Mouse (Mus musculus) myocyte (in vitro differentiated cells): ENCODE measurements around the gene Kcnk6. TPM values are rescaled to one million over a fixed set of nuclear protein-coding genes. Genes with fewer than 3 reads are reported as not detected.

Experiments
- H3K27me3 ChIP-seq: one replicate; pipeline ENCODE4 v1.6.1; 2011; ENCODE audit not compliant: control insufficient read depth, insufficient read depth, insufficient read length
- H3K36me3 ChIP-seq: one replicate; pipeline ENCODE4 v1.6.1; 2011; ENCODE audit not compliant: control insufficient read depth, insufficient read depth
- H3K4me2 ChIP-seq: one replicate; pipeline ENCODE4 v1.6.1; 2011; ENCODE audit warnings: low read depth, control low read depth
- H3K4me3 ChIP-seq: one replicate; pipeline ENCODE4 v1.5.1; 2011; ENCODE audit warnings: mild to moderate bottlenecking, control low read depth, moderate library complexity
- H3K79me2 ChIP-seq: one replicate; pipeline ENCODE4 v1.6.1; 2011; ENCODE audit not compliant: control insufficient read depth, insufficient read depth
- H3ac ChIP-seq: one replicate; pipeline ENCODE4 v1.6.1; 2011; ENCODE audit not compliant: control insufficient read depth, insufficient read length
- CEBPB ChIP-seq: IDR thresholded peaks from 2 replicates; pipeline ENCODE4 v1.6.1; 2011; ENCODE audit warnings: mild to moderate bottlenecking, moderate library complexity; ENCODE audit not compliant: poor library complexity, insufficient read depth, severe bottlenecking
- E2F4 ChIP-seq: IDR thresholded peaks from one replicate; pipeline ENCODE4 v1.6.1; 2011; ENCODE audit warnings: mild to moderate bottlenecking, control low read depth, moderate library complexity; ENCODE audit not compliant: insufficient read depth
- MAX ChIP-seq: IDR thresholded peaks from one replicate; pipeline ENCODE4 v1.6.1; 2011; ENCODE audit warnings: low read depth, mild to moderate bottlenecking, control low read depth
- MYOD1 ChIP-seq, 3 experiments: IDR thresholded peaks; one replicate each; pipeline ENCODE4 v1.6.1; 2011; ENCODE audit warnings: control low read depth in 2 of 3, low read depth in 2 of 3, mild to moderate bottlenecking in 2 of 3, moderate library complexity in 1 of 3; ENCODE audit not compliant: insufficient read length in 2 of 3, control insufficient read depth in 1 of 3
- MYOG ChIP-seq, 3 experiments: IDR thresholded peaks; one replicate each; pipeline ENCODE4 v1.6.1; 2011; ENCODE audit warnings: control low read depth in 2 of 3, low read depth in 2 of 3, mild to moderate bottlenecking in 2 of 3; ENCODE audit not compliant: insufficient read length in 2 of 3, control insufficient read depth in 1 of 3, insufficient read depth in 1 of 3
- POLR2A ChIP-seq: IDR thresholded peaks from one replicate; pipeline ENCODE4 v1.6.1; 2011; ENCODE audit warnings: low read depth, mild to moderate bottlenecking, control low read depth, moderate library complexity; ENCODE audit not compliant: insufficient read length
- POLR2AphosphoS2 ChIP-seq: IDR thresholded peaks from one replicate; pipeline ENCODE4 v1.6.1; 2011; ENCODE audit warnings: low read depth, control low read depth; ENCODE audit not compliant: insufficient read length
- REST ChIP-seq: IDR thresholded peaks from one replicate; pipeline ENCODE4 v1.6.1; 2011; ENCODE audit warnings: mild to moderate bottlenecking, control low read depth, moderate library complexity; ENCODE audit not compliant: insufficient read depth, insufficient read length
- SRF ChIP-seq: IDR thresholded peaks from one replicate; pipeline ENCODE4 v1.6.1; 2011; ENCODE audit warnings: low read depth; ENCODE audit not compliant: control insufficient read depth, insufficient read length
- TCF12 ChIP-seq: IDR thresholded peaks from one replicate; pipeline ENCODE4 v1.6.1; 2011; ENCODE audit warnings: mild to moderate bottlenecking, control low read depth; ENCODE audit not compliant: poor library complexity, insufficient read depth, severe bottlenecking
- TCF3 ChIP-seq: IDR thresholded peaks from one replicate; pipeline ENCODE4 v1.6.1; 2011; ENCODE audit warnings: low read depth, control low read depth; ENCODE audit not compliant: insufficient read length
- USF1 ChIP-seq: IDR thresholded peaks from one replicate; pipeline ENCODE4 v1.6.1; 2011; ENCODE audit warnings: low read depth, mild to moderate bottlenecking, control low read depth, moderate library complexity
- polyA plus RNA-seq: library from polyadenylated mRNA; unstranded; fragments of >200 nt; fragmentation: generic; extraction: Trizol; gene quantifications from one replicate; pipeline ENCODE4 v1.2.1, GENCODE M21; 2012; ENCODE audit warnings: missing spikeins

Kcnk6 gene
- polyA plus RNA-seq, 1 experiment: 0.01 TPM

DNA sequence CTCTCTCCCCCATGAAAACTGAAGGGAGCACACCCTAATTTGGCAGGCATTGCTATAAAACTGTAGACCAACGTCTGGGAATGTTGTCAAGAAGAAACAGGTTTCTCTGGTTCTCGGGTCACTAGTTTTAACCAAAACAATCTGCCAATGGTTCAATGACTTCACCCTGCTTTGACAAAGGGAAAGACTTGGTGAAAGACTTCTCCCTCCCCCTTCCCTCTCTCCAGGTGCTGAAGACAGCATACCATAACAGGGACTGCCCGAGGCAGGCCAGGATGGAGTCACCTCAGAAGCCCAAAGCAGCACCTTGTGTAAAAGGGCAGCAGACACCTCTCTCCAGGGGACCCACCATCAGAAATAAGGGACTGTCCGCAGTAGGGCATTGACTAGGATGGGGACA lies 34.6 kb upstream of the Kcnk6 start:
- peaks cover 30% of the 10 kb centered on the region for H3K27me3 ChIP-seq
- TF ChIP-seq POLR2A (no peak), E2F4 (no peak), REST (no peak), CEBPB (no peak), TCF12 (no peak), USF1 (no peak), MYOD1 (IDR thresholded peaks at IDR 0.05; ENCODE audit: control insufficient read depth in 1 of 3, insufficient read length in 2 of 3, low read depth in 2 of 3) (no peak), TCF3 (no peak), SRF (no peak), MAX (no peak), MYOG (IDR thresholded peaks at IDR 0.05; ENCODE audit: control insufficient read depth in 1 of 3, insufficient read depth in 1 of 3, insufficient read length in 2 of 3, low read depth in 2 of 3) (no peak), POLR2AphosphoS2 (no peak)
- no peak overlapping the region for H3ac ChIP-seq
- no peaks in the 10 kb centered on the region for H3K79me2 ChIP-seq
- no peak overlapping the region for H3K4me3 ChIP-seq
- no peaks in the 10 kb centered on the region for H3K36me3 ChIP-seq
- H3K4me2 ChIP-seq: no peak overlapping the region

DNA sequence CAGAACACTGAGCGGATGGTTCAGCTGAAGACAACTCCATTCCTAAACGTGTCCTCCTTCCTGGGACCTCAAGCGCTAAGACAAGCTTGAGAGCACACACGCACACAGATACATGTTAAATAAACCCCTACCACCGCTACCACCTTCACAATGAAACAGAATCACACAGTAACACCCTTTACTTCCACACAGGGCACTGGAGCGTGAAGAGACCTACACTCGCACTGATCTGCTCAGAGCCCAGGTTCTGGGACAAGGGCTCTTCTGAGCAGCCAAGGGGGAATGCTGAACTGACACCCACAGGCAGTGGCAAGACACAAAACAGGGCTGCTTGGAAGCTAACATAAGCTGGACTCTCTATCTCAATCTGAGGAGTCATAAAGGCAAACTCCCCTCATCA lies 33.3 kb upstream of the Kcnk6 start:
- H3K36me3 ChIP-seq: no peaks in the 10 kb centered on the region
- H3K79me2 ChIP-seq: no peaks in the 10 kb centered on the region
- H3ac ChIP-seq: no peak overlapping the region
- TF ChIP-seq SRF: no peak
- no peak for TF ChIP-seq POLR2AphosphoS2
- TF ChIP-seq REST: no peak
- TF ChIP-seq E2F4: no peak
- TF ChIP-seq MAX: no peak
- no peak for TF ChIP-seq MYOG (IDR thresholded peaks at IDR 0.05; ENCODE audit: control insufficient read depth in 1 of 3, insufficient read depth in 1 of 3, insufficient read length in 2 of 3, low read depth in 2 of 3)
- TF ChIP-seq TCF12: no peak
- TF ChIP-seq MYOD1 (IDR thresholded peaks at IDR 0.05; ENCODE audit: control insufficient read depth in 1 of 3, insufficient read length in 2 of 3, low read depth in 2 of 3): no peak
- no peak for TF ChIP-seq POLR2A
- no peak for TF ChIP-seq USF1
- no peak for TF ChIP-seq CEBPB
- H3K4me2 ChIP-seq: no peak overlapping the region
- peaks cover 30% of the 10 kb centered on the region for H3K27me3 ChIP-seq
- H3K4me3 ChIP-seq: no peak overlapping the region

DNA sequence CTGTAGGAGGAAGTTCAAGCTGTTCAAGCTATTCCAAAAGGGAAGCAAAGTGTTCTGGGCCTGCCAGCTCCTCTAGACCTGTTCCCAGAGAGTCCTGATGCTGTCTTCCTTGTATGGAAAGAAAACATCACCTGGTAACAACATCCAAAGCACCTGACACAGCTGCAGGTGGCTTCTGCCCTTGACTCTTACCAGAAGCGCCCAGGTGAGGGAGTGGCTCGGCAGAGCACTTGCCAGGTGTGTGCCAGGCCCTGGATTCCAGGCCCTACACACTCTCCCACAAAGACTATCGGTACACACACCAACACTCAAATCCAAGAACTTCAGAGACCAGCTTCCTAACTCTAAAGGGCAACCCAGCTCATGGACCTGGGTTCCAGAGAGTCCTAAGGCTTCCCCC lies 31.5 kb upstream of the Kcnk6 start:
- Histone ChIP-seq H3K4me3 (no peak overlapping the region), H3K79me2 (no peaks in the 10 kb centered on the region), H3K4me2 (no peak overlapping the region), H3K27me3 (peaks cover 37% of the 10 kb centered on the region), H3ac (no peak overlapping the region), H3K36me3 (no peaks in the 10 kb centered on the region)
- no peak for TF ChIP-seq CEBPB
- TF ChIP-seq E2F4: no peak
- no peak for TF ChIP-seq USF1
- TF ChIP-seq TCF3: no peak
- no peak for TF ChIP-seq MYOG (IDR thresholded peaks at IDR 0.05; ENCODE audit: control insufficient read depth in 1 of 3, insufficient read depth in 1 of 3, insufficient read length in 2 of 3, low read depth in 2 of 3)
- no peak for TF ChIP-seq POLR2AphosphoS2
- TF ChIP-seq MAX: no peak
- no peak for TF ChIP-seq POLR2A
- TF ChIP-seq MYOD1 (IDR thresholded peaks at IDR 0.05; ENCODE audit: control insufficient read depth in 1 of 3, insufficient read length in 2 of 3, low read depth in 2 of 3): no peak
- no peak for TF ChIP-seq SRF
- no peak for TF ChIP-seq REST
- no peak for TF ChIP-seq TCF12

DNA sequence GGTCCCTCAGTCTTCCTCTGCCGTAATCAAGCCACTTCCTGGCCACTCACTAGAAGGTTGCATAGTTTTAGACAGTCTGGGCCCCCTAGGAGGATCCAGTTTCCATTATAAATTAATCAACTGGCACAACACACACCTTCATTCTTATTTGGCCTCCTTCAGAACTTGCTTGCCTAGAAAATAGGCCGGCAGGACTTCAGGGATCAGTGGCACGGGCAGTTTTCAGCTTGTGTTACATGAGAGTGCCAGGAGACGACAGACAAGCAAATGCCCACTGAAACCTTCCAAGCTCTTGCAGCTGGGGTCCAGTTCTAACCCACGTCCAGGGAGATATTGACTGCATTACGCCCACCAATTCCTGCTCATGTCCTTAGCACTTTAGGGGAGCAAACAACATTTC lies 29.8 kb upstream of the Kcnk6 start:
- Histone ChIP-seq H3K4me3 (no peak overlapping the region), H3K27me3 (peaks cover 37% of the 10 kb centered on the region), H3K79me2 (no peaks in the 10 kb centered on the region), H3K4me2 (no peak overlapping the region), H3ac (no peak overlapping the region), H3K36me3 (no peaks in the 10 kb centered on the region)
- no peak for TF ChIP-seq MAX
- no peak for TF ChIP-seq CEBPB
- no peak for TF ChIP-seq USF1
- TF ChIP-seq MYOD1 (IDR thresholded peaks at IDR 0.05; ENCODE audit: control insufficient read depth in 1 of 3, insufficient read length in 2 of 3, low read depth in 2 of 3): no peak
- no peak for TF ChIP-seq E2F4
- no peak for TF ChIP-seq TCF3
- no peak for TF ChIP-seq MYOG (IDR thresholded peaks at IDR 0.05; ENCODE audit: control insufficient read depth in 1 of 3, insufficient read depth in 1 of 3, insufficient read length in 2 of 3, low read depth in 2 of 3)
- TF ChIP-seq POLR2A: no peak
- TF ChIP-seq TCF12: no peak
- TF ChIP-seq SRF: no peak
- TF ChIP-seq POLR2AphosphoS2: no peak
- TF ChIP-seq REST: no peak
